Mouse (Mus musculus) pancreas, adult 10 weeks (tissue): ENCODE data around the gene Magel2. TPM values are rescaled to one million over a fixed set of nuclear protein-coding genes. Genes with fewer than 3 reads are reported as not detected.

Experiments
- polyA plus RNA-seq: library from polyadenylated mRNA; stranded (reverse); fragments of 350-450 nt; fragmentation: Illumina TruSeq; extraction: RNeasy Lipid Tissue Mini Kit (QIAGEN cat#74804); gene quantifications from one replicate; pipeline ENCODE4 v1.2.3, GENCODE M21; 2015; ENCODE audit warnings: low read depth, low replicate concordance; ENCODE audit not compliant: insufficient read depth

Gene Magel2
- not detected for polyA plus RNA-seq

GRCm38 (mm10) chr7:62376510-62377304 lies at the start of gene Magel2:
Magel2 (plus strand) TSS chr7:62377010.

GRCm38 (mm10) chr7:62346269-62346668 lies 30.5 kb upstream of the Magel2 start, which contains the start of gene Ndn:
Ndn (plus strand) TSS chr7:62346569.

DNA sequence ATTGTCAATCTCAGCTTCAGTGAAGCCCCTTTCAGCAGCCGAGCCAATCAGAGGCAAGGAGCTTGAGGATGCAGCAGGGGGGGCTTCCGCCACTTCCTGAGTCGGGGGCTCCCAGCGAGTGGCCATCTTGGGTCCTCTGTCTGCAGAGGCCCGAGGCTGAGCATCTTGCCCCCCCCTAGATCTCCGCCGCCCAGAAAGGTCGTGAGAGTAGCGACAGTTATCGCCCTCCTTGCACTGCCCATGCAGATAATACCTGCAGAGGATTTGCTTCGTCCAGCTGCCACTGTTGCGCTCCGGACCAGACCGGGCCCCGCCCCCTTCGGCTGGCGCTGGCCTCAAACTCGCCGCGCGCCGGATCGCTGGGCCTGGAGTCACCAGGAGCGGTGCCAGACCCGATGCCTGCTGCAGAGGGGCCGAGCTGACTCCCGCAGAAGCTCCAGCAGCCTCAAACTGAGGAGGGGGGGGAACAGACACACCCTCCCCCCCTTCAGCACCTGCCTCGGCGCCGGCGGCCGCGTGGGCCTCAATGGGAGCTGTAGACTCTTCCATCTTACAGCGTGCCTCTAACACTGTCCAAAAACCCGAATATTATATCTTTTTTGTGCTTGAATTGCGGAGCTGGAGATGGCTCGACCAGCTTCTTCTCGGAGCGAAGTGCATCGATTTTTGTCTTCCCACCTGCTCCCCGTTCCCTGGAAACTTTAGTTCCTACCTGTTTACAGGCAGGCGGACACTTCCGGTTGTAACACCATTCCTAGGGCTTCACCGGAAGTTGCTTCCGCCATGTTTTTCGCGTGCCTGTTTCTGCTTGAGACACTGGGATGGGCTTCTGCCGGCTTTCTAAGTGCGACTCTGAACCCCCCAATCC lies 42.9 kb downstream of the Magel2 start, which contains the start of gene Mkrn3:
Gene Mkrn3, minus strand, starts transcription at position 647 of the 868 bp plus-strand sequence.

Other genes with a start within 250 kb of the Magel2 start
- gene Ndn, start 30.4 kb upstream of the Magel2 start, polyA plus RNA-seq: 4.1 TPM
- not detected for gene Mkrn3, start 43.1 kb downstream of the Magel2 start, polyA plus RNA-seq
- not detected for gene Peg12, start 87.5 kb downstream of the Magel2 start, polyA plus RNA-seq